ENCODE assay signal across 13 mouse cellular contexts in genomic region chr7:96013008-96013407, GRCm38 (mm10).
"Had no signal": no experiment of that assay in that cellular context is flagged by ENCODE, and none has a peak within 500 bp of the region (broad histone marks: within the 10 kb centered on the region; RNA-seq: fewer than 3 reads in every experiment).

No protein-coding gene starts in this region.

- H3K27ac ChIP-seq: hindbrain, embryonic 15.5 days; kidney, embryonic 15.5 days; limb, embryonic 10.5 days; liver, embryonic 15.5 days; neural tube, embryonic 12.5 days; stomach, postnatal 0 days had no signal

- H3K36me3 ChIP-seq: hindbrain, embryonic 15.5 days; kidney, embryonic 15.5 days; limb, embryonic 10.5 days; liver, embryonic 15.5 days; neural tube, embryonic 12.5 days had no signal

- H3K4me3 ChIP-seq: hindbrain, embryonic 15.5 days; kidney, embryonic 15.5 days; limb, embryonic 10.5 days; liver, embryonic 15.5 days; neural tube, embryonic 12.5 days had no signal

- H3K27me3 ChIP-seq: hindbrain, embryonic 15.5 days; kidney, embryonic 15.5 days; liver, embryonic 15.5 days; neural tube, embryonic 12.5 days had no signal

- H3K9me3 ChIP-seq: hindbrain, embryonic 15.5 days; kidney, embryonic 15.5 days; limb, embryonic 10.5 days; liver, embryonic 15.5 days; neural tube, embryonic 12.5 days had no signal

- H3K4me1 ChIP-seq: hindbrain, embryonic 15.5 days; kidney, embryonic 15.5 days; limb, embryonic 10.5 days; liver, embryonic 15.5 days; neural tube, embryonic 12.5 days had no signal

- DNase-seq: kidney, adult 2 months; kidney, postnatal 14 days; lung, adult 2 months; lung, postnatal 36 days; midbrain, embryonic 14.5 days; thymus, adult 18-20 months; thymus, postnatal 14 days had no signal
